Mouse (Mus musculus) spleen, adult 2 months (tissue): ENCODE results near the gene Abca7.

Experiments used
- CTCF ChIP-seq: fragments of 200-500 bp; IDR thresholded peaks from 2 replicates; pipeline ENCODE4 v1.5.1; 2011; ENCODE audit warnings: mild to moderate bottlenecking, inconsistent platforms; ENCODE audit not compliant: insufficient read depth, insufficient read length, insufficient replicate concordance; ENCODE audit errors: extremely low read depth
- POLR2A ChIP-seq: fragments of 200-500 bp; IDR thresholded peaks from 2 replicates; pipeline ENCODE4 v1.6.1; 2011; ENCODE audit warnings: low read depth, low read length, inconsistent platforms

DNA sequence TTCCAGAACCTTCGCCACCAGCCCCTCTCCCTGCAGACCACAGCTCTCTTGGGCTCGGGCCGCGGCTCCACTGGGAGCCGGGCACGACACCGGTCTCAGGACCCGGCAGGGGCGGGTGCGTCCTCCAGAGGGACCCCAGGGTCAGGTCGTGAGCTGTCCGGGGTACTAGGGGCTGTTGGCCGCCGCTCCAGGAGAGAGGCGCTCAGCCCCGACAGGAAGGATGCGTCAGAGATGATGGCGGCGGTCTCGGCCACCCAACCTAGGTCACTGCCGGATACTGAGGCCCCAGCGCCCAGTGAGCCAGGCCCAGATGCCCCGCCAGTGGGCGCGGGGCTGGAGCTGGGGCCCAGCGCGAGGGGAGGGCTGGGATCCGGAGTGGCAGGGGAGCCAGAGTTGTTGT is 19.0 kb upstream of the Abca7 start:
- no peak for TF ChIP-seq CTCF
- no peak for TF ChIP-seq POLR2A
